Mouse (Mus musculus) WW6 (cell line): ENCODE results near the gene Sipa1l1.

ENCODE experiments used
- DNase-seq: peaks from one replicate; pipeline ENCODE4 v3.0.0-alpha.2; 2013; ENCODE audit warnings: low read depth, low spot score

Gene Sipa1l1

DNA sequence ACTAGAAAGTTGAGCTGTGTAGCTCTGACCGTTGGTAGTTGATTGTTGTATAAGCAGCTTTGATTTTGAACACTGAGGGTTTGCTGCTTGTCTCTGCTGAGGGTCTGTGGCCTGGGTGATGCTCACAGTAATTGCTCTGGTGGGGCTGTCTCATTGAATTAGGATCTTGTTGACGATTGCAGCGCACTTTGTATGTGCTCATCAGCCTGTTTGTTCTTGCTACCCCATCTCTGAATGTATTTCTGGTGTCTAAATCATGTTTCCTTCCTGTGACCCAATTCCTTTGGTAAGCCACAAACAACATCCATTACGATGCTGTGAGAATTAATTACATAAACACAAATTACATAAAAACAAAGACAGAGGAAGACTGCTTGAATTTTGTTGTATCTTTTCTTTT is 39.5 kb downstream of the Sipa1l1 start:
- no peak for DNase-seq

GRCm38 (mm10) chr12:82209753-82210152 is 40.6 kb downstream of the Sipa1l1 start:
- DNase-seq = no peak

DNA sequence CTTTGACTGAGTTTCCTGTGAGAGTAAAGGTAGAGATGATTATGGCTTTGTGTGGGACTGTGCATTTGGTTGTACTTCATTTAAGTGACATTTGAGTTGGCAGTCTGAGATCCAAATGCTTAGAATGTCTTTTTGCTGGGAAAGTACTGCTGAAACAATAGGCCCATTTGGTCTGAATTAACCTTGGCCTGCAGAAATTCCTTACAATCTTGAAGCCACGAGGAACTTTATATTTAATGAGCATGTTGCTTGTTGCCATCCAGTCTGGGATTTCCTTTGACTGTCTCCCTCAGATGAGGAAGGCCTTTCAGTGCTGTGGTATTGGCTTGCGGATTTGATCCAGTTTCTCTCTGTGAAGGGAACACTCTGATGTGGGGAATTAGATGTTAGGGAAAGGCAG is 43.9 kb downstream of the Sipa1l1 start:
- DNase-seq = no peak

- no peak for DNase-seq
Observed at GRCm38 (mm10) chr12:82214916-82215315, 45.8 kb downstream of the Sipa1l1 start.

DNA sequence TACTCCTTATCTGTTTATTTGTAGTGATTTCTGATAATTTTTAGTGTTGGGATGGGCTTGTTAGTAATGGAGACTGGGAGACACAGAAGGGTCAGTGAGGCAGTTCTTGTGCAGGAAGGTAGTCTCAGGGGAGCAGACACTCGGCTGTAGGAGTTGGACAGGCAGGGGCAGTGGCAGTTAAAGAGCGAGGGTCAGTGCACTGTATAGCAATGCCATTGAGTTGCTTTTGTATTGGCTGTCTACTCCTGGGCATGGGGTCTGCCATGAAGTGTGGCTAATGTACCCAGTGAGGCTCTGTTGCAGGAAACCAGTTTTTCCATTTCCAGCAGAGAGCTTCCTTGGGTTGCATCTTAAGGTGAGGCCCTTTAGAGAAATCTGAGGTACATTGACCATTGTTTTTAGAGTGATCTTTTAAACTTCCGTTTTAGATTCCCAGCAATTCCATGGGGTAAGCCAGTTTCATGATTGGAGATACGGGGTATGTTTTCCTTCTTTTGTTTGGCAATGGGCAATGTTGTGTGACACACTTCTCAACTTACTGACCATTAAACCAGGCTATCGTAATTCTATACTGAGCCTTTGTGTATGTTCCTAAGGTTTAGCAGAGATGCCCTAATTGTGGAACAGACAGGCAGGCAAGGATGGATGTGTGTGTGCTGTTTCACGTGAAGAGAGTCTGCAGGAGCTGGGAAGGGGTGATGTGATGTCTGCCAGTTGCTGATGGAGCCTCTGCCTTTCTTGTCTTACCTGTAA is 47.9 kb downstream of the Sipa1l1 start:
- no peak for DNase-seq

DNA sequence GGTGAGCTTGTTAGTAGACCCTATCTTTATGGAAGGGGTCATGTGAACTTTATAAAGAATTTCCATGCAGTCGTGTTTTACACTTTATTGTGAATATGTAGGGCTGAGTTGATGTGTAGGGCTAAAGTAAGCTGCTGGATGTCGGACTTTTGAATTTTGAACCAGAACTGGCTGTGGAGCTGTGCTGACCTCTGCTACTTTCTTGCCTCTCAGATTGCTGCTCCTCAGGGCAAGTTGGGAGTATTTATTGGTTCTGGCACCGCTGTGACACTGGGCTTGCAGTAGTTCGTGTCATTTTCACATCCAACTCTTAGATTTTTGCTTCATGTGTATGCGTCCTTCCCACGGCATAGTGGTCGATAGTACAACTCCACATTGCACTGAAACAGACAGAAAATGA is 49.1 kb downstream of the Sipa1l1 start:
- no peak for DNase-seq

- DNase-seq = no peak
Observed at GRCm38 (mm10) chr12:82220367-82221089, 51.4 kb downstream of the Sipa1l1 start.

GRCm38 (mm10) chr12:82223126-82223815 is 54.2 kb downstream of the Sipa1l1 start:
- no peak for DNase-seq

GRCm38 (mm10) chr12:82224848-82225247 is 55.7 kb downstream of the Sipa1l1 start:
- no peak for DNase-seq

GRCm38 (mm10) chr12:82225278-82225677 is 56.2 kb downstream of the Sipa1l1 start:
- no peak for DNase-seq

DNA sequence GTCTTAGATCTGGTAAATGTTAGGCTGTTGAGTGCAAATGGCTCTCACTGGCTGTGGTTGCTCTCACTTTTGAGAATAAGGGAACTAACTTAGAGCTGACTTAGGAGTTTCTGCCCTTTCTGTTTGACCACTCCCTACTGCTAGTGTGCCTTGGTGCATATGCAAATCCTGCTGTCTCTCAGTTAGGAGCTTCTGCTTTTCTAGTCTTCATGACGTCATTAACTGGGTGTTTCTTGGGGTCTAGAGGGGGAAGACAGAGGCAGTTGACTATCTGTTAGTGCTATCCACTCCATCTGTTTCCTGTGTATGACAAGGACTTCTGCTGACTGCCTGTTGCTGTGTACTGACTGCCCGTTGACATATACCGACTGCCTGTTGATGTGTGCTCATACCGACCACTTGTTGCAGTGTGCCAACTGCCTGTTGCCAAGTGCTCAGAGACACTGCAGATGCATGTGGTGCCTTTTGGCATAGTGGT is 56.7 kb downstream of the Sipa1l1 start:
- DNase-seq = no peak

DNA sequence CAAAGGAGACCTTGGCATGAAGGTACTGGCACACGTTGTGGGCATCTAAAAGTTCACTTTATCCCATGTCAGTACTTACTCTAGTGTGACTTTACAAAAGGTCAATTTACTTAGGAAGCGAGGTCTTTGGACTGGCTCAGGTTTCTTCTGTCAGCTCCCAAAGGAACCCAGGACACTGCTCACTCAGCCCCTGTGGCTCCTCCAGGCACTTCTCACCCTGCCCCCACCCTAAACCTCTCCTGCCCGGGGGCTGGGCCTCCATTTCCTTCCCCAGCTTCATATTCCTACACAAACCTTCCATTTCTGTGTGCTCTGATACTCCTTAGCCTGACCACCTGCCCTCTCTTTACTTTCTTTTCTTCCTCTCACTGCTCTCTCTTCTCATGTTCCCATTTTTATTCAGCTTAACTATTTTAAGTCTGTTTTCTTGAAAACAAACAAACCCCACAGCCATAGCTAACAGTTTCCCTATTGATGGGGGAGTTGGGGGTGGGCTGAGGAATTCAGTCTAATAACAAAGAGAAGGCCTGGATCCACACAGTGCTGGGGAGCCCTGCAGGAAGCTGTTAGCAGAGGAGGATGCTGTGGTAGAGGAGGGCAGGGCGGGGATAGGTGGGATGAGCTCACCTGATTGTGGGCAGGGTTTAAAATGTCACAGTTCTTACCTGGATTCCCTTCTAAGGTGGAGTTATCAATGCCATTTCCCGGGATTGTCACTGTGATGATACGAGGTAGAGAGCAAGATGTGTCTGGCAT is 57.4 kb downstream of the Sipa1l1 start:
- DNase-seq = no peak

- no peak for DNase-seq
Observed at GRCm38 (mm10) chr12:82230127-82230526, 61.0 kb downstream of the Sipa1l1 start.

DNA sequence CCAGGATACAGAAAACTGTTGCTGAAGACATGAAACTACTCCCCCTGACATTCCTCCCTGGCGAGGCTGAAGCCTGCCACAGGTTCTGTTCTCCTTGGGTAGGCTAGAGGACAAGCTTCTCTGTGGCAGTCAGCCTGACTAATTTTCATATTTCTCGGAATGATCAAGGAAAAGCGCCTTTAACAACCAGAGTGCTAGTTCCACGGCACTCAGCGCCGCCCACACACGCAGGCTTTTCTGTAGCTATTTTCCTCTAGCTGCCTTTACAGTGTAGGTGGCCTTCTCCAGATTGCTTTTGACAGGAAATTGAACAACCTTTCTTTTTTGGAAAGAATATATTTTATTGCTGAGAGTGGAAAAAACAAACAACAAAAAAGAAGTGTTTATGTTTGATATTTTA is 62.1 kb downstream of the Sipa1l1 start:
- no peak for DNase-seq

DNA sequence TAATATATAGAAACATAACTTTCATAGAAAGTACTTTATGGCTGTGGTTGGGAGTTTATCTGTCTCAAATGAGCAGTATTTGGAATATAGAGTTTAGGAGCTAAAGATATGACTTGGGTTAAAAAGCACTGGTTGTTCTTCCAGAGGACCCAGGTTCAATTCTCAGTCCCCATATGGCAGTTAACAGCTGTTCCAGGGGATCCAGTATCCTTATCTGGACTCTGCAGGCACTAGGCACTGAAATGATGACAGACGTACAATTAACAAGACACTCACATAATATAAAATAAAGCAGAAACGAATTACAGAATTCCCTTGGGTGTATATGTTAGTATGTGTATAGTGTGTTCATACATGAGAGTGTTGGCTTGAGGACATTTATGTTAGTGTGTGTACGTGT is 64.1 kb downstream of the Sipa1l1 start:
- no peak for DNase-seq

GRCm38 (mm10) chr12:82234463-82235223 is 65.5 kb downstream of the Sipa1l1 start:
- no peak for DNase-seq

DNA sequence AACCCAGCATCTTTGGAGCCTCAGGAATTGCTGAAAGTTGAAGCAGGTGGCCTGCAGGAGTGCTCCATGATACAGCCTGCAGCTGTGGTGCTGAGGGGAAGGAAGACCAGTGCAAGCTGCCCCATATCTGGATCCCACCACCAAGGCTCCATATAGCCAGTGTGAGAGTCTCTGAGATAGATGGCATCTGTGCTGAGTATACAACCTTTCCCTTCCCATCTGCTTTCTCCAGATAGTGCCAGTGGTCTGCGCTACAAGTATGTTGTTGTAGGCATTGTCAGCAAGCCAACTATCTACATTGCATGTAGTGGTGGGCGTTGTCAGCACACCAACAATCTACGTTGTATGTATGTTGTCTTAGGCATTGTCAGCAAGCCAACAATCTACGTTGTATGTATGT is 68.0 kb downstream of the Sipa1l1 start:
- DNase-seq = no peak

GRCm38 (mm10) chr12:82237946-82238345 is 68.8 kb downstream of the Sipa1l1 start:
- no peak for DNase-seq

DNA sequence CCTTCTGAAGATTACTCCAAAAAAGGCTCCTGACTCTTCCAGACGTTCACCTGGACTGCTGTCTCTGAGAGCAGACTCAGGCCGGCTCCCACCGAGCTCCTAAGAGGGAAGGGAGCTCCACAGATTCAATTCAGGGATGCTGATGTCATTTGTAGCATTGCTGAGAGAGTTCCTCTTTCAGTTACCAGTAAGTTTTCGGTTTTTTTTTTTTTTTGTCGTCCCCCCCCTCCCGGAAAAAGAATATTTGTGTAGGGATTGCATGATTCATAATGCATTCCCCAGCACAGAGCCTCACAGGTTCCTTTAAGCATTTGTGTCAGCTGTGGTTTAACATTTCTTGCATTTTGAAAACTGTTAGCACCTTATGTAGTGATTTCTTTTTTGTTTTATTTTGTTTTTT is 71.6 kb downstream of the Sipa1l1 start:
- no peak for DNase-seq

GRCm38 (mm10) chr12:82245219-82245618 is 76.1 kb downstream of the Sipa1l1 start:
- no peak for DNase-seq

GRCm38 (mm10) chr12:82246422-82246821 is 77.3 kb downstream of the Sipa1l1 start:
- DNase-seq = no peak
